Mouse (Mus musculus) naive thymus-derived CD4-positive, alpha-beta T cell, adult 5 months (primary cell): ENCODE measurements around the gene Ppa2. TPM values are rescaled to one million over a fixed set of nuclear protein-coding genes. Genes with fewer than 3 reads are reported as not detected.

Experiments used
- polyA plus RNA-seq: library from polyadenylated mRNA; unstranded; fragments of 100-300 nt; shearing (Covaris generic); gene quantifications from one replicate; pipeline ENCODE4 v1.2.1, GENCODE M21; 2017

Ppa2 gene
- 34.3 TPM for polyA plus RNA-seq

DNA sequence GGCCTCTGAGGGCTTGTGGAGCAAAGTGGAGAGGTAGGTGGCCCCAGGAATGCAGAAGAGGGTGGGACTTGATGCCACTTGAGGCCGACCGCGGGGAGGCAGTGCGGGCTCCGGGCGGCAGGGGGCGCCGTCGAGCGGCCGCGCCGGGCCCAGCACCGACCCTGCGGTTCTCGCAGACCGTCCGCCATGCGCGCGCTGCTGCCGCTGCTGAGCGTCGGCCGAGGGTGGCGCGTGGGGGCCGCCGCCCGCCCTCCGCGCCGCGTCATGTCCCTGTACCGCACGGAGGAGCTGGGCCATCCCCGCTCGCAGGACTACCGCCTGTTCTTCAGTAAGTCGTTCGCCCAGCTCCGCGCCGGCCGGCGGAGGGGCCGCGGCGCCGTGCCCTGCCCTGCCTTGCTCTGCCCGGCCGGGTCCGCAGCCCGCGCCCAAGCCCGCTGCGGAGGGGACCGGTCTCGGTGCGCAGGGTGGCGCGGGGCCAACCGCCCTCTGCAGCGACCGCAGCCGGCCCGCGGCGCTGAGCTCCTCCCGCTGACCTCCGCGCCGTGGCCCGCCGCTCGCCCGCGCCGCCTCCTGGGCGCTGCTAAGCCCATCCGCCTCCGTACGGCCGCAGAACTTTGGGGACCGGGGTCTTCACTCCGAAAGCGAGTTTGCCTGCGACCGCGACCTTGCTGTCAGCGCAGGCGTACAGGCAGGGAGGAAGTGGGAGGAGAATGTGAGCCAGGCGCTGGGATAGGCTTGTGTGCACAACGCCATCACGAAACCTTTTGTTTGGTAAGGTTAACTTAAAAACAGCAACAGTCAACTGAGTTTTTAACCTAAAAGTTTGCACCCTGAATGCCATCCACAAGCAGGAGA, at the start of gene Ppa2:
Ppa2 (plus strand) TSS at position 157 of the 855 bp plus-strand sequence.

Other genes starting within 250 kb of the Ppa2 start
- gene Ints12, start 218.3 kb upstream of the Ppa2 start, polyA plus RNA-seq: 22.4 TPM
- 8.4 TPM for gene Gstcd, start 218.1 kb upstream of the Ppa2 start, polyA plus RNA-seq
- not detected for gene Arhgef38, start 75.2 kb upstream of the Ppa2 start, polyA plus RNA-seq
- gene Tet2, start 235.0 kb downstream of the Ppa2 start, polyA plus RNA-seq: 53.5 TPM